ENCODE assay signal across 23 mouse cellular contexts in genomic region chr6:29232321-29232720, GRCm38 (mm10). TPM values are rescaled to one million over a fixed set of nuclear protein-coding genes. Genes with fewer than 3 reads are reported as not detected.
DNase-seq lines count a peak whose midpoint lies in the region; ATAC-seq lines count a peak whose summit lies in the region.
"Had no signal": no experiment of that assay in that cellular context is flagged by ENCODE, and none has a peak within 500 bp of the region (broad histone marks: within the 10 kb centered on the region; RNA-seq: fewer than 3 reads in every experiment).

No protein-coding gene starts in this region.

- H3K4me2 ChIP-seq in kidney, embryonic 16.5 days (replicated peaks; ENCODE audit: low read depth, low read length): no peak overlapping the region
- H3K4me2 ChIP-seq: heart, embryonic 13.5 days; hindbrain, embryonic 15.5 days; liver, embryonic 11.5 days; lung, embryonic 15.5 days; neural tube, embryonic 12.5 days had no signal

- ATAC-seq in kidney, embryonic 16.5 days (ENCODE audit: low FRiP score, low TSS enrichment): no peak
- ATAC-seq in hematopoietic stem cell, adult 5-6 weeks (replicated peaks in 1 of 2; ENCODE audit: insufficient read depth in 1 of 2, low FRiP score in 2 of 2, low TSS enrichment in 1 of 2, low read depth in 1 of 2, poor library complexity in 2 of 2, severe bottlenecking in 2 of 2): peak; percentile 71 to 72
- ATAC-seq: forebrain, postnatal 0 days; midbrain, embryonic 16.5 days had no signal

- H3K36me3 ChIP-seq in kidney, embryonic 16.5 days (ENCODE audit: insufficient read depth, low read length): no peaks in the 10 kb centered on the region
- H3K36me3 ChIP-seq in splenic B cell, adult 2 months (ENCODE audit: control insufficient read depth, insufficient read depth, low read length, poor library complexity, severe bottlenecking): no peaks in the 10 kb centered on the region
- H3K36me3 ChIP-seq in heart, embryonic 10.5 days: no peaks in the 10 kb centered on the region
- H3K36me3 ChIP-seq: heart, embryonic 13.5 days; hindbrain, embryonic 15.5 days; lung, embryonic 15.5 days; neural tube, embryonic 12.5 days had no signal

- H3K9me3 ChIP-seq in kidney, embryonic 16.5 days (ENCODE audit: low read length): no peaks in the 10 kb centered on the region
- no peaks in the 10 kb centered on the region for H3K9me3 ChIP-seq in heart, embryonic 10.5 days
- H3K9me3 ChIP-seq: heart, embryonic 13.5 days; hindbrain, embryonic 15.5 days; lung, embryonic 15.5 days; neural tube, embryonic 12.5 days had no signal

- H3K4me1 ChIP-seq in kidney, embryonic 16.5 days (ENCODE audit: insufficient read depth, low read length): no peaks in the 10 kb centered on the region
- peaks cover 15% of the 10 kb centered on the region for H3K4me1 ChIP-seq in heart, embryonic 10.5 days
- H3K4me1 ChIP-seq: heart, embryonic 13.5 days; hindbrain, embryonic 15.5 days; lung, embryonic 15.5 days; neural tube, embryonic 12.5 days had no signal

- no peaks in the 10 kb centered on the region for H3K27me3 ChIP-seq in kidney, embryonic 16.5 days (ENCODE audit: insufficient read depth, low read length)
- H3K27me3 ChIP-seq in splenic B cell, adult 2 months (ENCODE audit: control insufficient read depth, insufficient read depth, low read length, poor library complexity, severe bottlenecking): no peaks in the 10 kb centered on the region
- H3K27me3 ChIP-seq in heart, embryonic 10.5 days (ENCODE audit: insufficient read depth, poor library complexity, severe bottlenecking): no peaks in the 10 kb centered on the region
- H3K27me3 ChIP-seq: hindbrain, embryonic 15.5 days; lung, embryonic 15.5 days; neural tube, embryonic 12.5 days had no signal

- 60% methylated on average over 6 of the region's 6 CpGs for WGBS in kidney, embryonic 16.5 days
- WGBS in heart, embryonic 10.5 days: 82% methylated on average over 6 of the region's 6 CpGs

- 0 out of 2 replicates have a peak overlapping the region, but pooled peaks have one; percentile 22 for H3K9ac ChIP-seq in kidney, embryonic 16.5 days (replicated peaks; ENCODE audit: low read length)
- H3K9ac ChIP-seq: forebrain, postnatal 0 days; heart, embryonic 13.5 days; hindbrain, embryonic 15.5 days; lung, embryonic 15.5 days; neural tube, embryonic 12.5 days had no signal

- no peak overlapping the region for H3K27ac ChIP-seq in kidney, embryonic 16.5 days (ENCODE audit: low read length)
- no peak overlapping the region for H3K27ac ChIP-seq in heart, embryonic 10.5 days
- H3K27ac ChIP-seq: heart, embryonic 13.5 days; hindbrain, embryonic 15.5 days; lung, embryonic 15.5 days; neural tube, embryonic 12.5 days had no signal

- no peak for DNase-seq in kidney, postnatal 4 days
- peak; percentile 41 for DNase-seq in splenic B cell, adult 2 months (ENCODE audit: low read depth, low spot score)
- no peak for DNase-seq in adrenal gland, adult 18-20 months (ENCODE audit: low spot score in 2 of 2)
- DNase-seq in cerebellum, postnatal 4 days (ENCODE audit: low spot score in 2 of 2): no peak
- DNase-seq in cerebellum, postnatal 10 days: no peak
- no peak for DNase-seq in heart, embryonic 10.5 days (ENCODE audit: low spot score)
- DNase-seq: adrenal gland, postnatal 36 days; cerebellum, postnatal 14 days; forebrain, postnatal 0 days; gastrocnemius, postnatal 36 days; kidney, adult 18-20 months; kidney, postnatal 25 days; left cerebral cortex, postnatal 4 days; right cerebral cortex, postnatal 4 days had no signal

- H3K4me3 ChIP-seq in kidney, embryonic 16.5 days (ENCODE audit: low read length): no peak overlapping the region
- no peak overlapping the region for H3K4me3 ChIP-seq in heart, embryonic 10.5 days
- H3K4me3 ChIP-seq: heart, embryonic 13.5 days; hindbrain, embryonic 15.5 days; lung, embryonic 15.5 days; neural tube, embryonic 12.5 days had no signal

RNA-seq across cellular contexts. Expression of gene Impdh1, which starts 16.2 kb away (rescaled TPM):
- polyA plus RNA-seq in kidney, embryonic 16.5 days (2015; fragmentation: Nextera tagmentation; extraction: Ambion mirVana): 49.1 and 50.3 TPM in 2 replicates
- total RNA-seq in hematopoietic stem cell, adult 5-6 weeks (2017): 70.0 and 72.4 TPM in 2 replicates
- total RNA-seq in adrenal gland, adult 18-20 months (2021): 10 to 100 TPM; 49.6 to 63.7 TPM
- polyA plus RNA-seq in heart, embryonic 10.5 days (2016; fragmentation: Nextera tagmentation; extraction: Ambion mirVana): 50.7 and 54.0 TPM in 2 replicates

RNA-seq across cellular contexts. Expression of gene Hilpda, which starts 40.0 kb away (rescaled TPM):
- 34.9 TPM in 2 replicates for polyA plus RNA-seq in kidney, embryonic 16.5 days (2015; fragmentation: Nextera tagmentation; extraction: Ambion mirVana)
- 26.3 and 27.7 TPM in 2 replicates for total RNA-seq in hematopoietic stem cell, adult 5-6 weeks (2017)
- 1 to 10 TPM; 3.9 to 6.7 TPM for total RNA-seq in adrenal gland, adult 18-20 months (2021)
- 28.1 and 34.2 TPM in 2 replicates for polyA plus RNA-seq in heart, embryonic 10.5 days (2016; fragmentation: Nextera tagmentation; extraction: Ambion mirVana)

RNA-seq across cellular contexts. Expression of gene Fam71f2, which starts 47.1 kb away (rescaled TPM):
- polyA plus RNA-seq in kidney, embryonic 16.5 days (2015; fragmentation: Nextera tagmentation; extraction: Ambion mirVana): 0.26 and 0.39 TPM in 2 replicates
- 1.6 TPM in 1 of 2 replicates, not detected in the other for total RNA-seq in hematopoietic stem cell, adult 5-6 weeks (2017)
- total RNA-seq in adrenal gland, adult 18-20 months (2021): not detected
- 0.22 and 0.36 TPM in 2 replicates for polyA plus RNA-seq in heart, embryonic 10.5 days (2016; fragmentation: Nextera tagmentation; extraction: Ambion mirVana)
- total RNA-seq: adrenal gland, postnatal 36 days; gastrocnemius, postnatal 36 days; left cerebral cortex, postnatal 4 days; MEL had no signal
- polyA plus RNA-seq: heart, embryonic 13.5 days had no signal

RNA-seq across cellular contexts. Expression of gene Prrt4, which starts 52.9 kb away (rescaled TPM):
- 0.71 and 1.1 TPM in 2 replicates for polyA plus RNA-seq in kidney, embryonic 16.5 days (2015; fragmentation: Nextera tagmentation; extraction: Ambion mirVana)
- not detected in 2 replicates for total RNA-seq in hematopoietic stem cell, adult 5-6 weeks (2017)
- total RNA-seq in adrenal gland, adult 18-20 months (2021): 1 to 10 TPM; 1.3 to 3.9 TPM
- 3.2 and 4.3 TPM in 2 replicates for polyA plus RNA-seq in heart, embryonic 10.5 days (2016; fragmentation: Nextera tagmentation; extraction: Ambion mirVana)
- total RNA-seq: MEL had no signal
